Mouse (Mus musculus) forebrain, embryonic 13.5 days (tissue): Measurements from ENCODE around the gene Creb1. TPM values are rescaled to one million over a fixed set of nuclear protein-coding genes. Genes with fewer than 3 reads are reported as not detected.
"Not testable (repeated sequence)": the region's sequence is repeated elsewhere in the genome, so short reads cannot be mapped to it uniquely, and the experiment has no call there.

Experiments used
- ATAC-seq: fragments of 200-750 bp; cut with Nextera tagmentation; 2 replicates; pipeline ENCODE4 v1.8.0; 2017
- H3K27ac ChIP-seq: fragments of 300-500 bp; sonication (generic); 2 replicates; pipeline ENCODE4 v1.5.1; 2015; ENCODE audit warnings: inconsistent platforms, mild to moderate bottlenecking, moderate library complexity
- H3K27me3 ChIP-seq: fragments of 300-500 bp; sonication (generic); 2 replicates; pipeline ENCODE4 v1.6.1; 2015; ENCODE audit warnings: mild to moderate bottlenecking, inconsistent platforms
- H3K36me3 ChIP-seq: fragments of 300-500 bp; sonication (generic); 2 replicates; pipeline ENCODE4 v1.6.1; 2015; ENCODE audit warnings: mild to moderate bottlenecking, inconsistent platforms; ENCODE audit not compliant: poor library complexity, severe bottlenecking
- H3K4me1 ChIP-seq: fragments of 300-500 bp; sonication (generic); 2 replicates; pipeline ENCODE4 v1.6.1; 2015; ENCODE audit warnings: inconsistent platforms
- H3K4me2 ChIP-seq: fragments of 300-500 bp; sonication (generic); 2 replicates; pipeline ENCODE4 v1.6.1; 2015; ENCODE audit warnings: inconsistent platforms, mild to moderate bottlenecking, moderate library complexity
- H3K4me3 ChIP-seq: fragments of 300-500 bp; sonication (generic); 2 replicates; pipeline ENCODE4 v1.5.1; 2015; ENCODE audit warnings: mild to moderate bottlenecking, inconsistent platforms
- H3K9ac ChIP-seq: fragments of 300-500 bp; sonication (generic); 2 replicates; pipeline ENCODE4 v1.6.1; 2015; ENCODE audit warnings: mild to moderate bottlenecking, inconsistent platforms
- H3K9me3 ChIP-seq: fragments of 300-500 bp; sonication (generic); replicated peaks from 2 replicates; pipeline ENCODE4 v1.6.1; 2016; ENCODE audit warnings: inconsistent platforms
- WGBS: fragments of 180-500 bp; shearing (Covaris S2); methylation state at CpG from one replicate; pipeline ENCODE4 v1.1.7; 2015; 5-methylcytosine and 5-hydroxymethylcytosine counted together
- polyA plus RNA-seq: library from polyadenylated mRNA; unstranded; fragments of >200 nt; fragmentation: Nextera tagmentation; extraction: Ambion mirVana; gene quantifications from 2 replicates; pipeline ENCODE4 v1.2.1, GENCODE M21; 2015

The Creb1 gene
- polyA plus RNA-seq, 1 experiment from 2014 or later, result 44.8 TPM

DNA sequence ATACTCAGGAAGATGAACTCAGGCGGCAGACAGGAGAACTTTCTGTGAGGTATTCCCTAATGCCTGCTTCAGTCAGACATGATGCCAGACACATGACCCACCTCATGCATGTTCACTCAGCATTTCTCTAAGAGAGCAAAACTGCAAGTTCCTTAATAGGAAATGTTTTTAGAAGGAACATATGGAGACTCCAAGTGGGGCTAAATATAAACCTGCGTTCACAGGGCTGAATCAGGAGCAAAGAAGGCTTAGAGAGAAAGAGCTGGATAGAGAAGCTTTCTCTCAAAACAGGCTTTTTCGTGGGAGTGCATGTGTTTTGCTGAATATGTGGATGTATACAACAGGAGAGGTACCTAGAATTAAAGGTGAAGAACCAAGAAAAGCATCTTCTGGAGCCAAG lies 100.8 kb downstream of the Creb1 start:
- no peak for ATAC-seq
- H3K27ac ChIP-seq, result no peak overlapping the region
- no peak overlapping the region for H3K4me3 ChIP-seq
- no peaks in the 10 kb centered on the region for H3K4me1 ChIP-seq
- no peaks in the 10 kb centered on the region for H3K27me3 ChIP-seq
- 86% methylated on average over 3 of the region's 3 CpGs for WGBS
- H3K9ac ChIP-seq, result no peak overlapping the region
- no peaks in the 10 kb centered on the region for H3K9me3 ChIP-seq
- H3K36me3 ChIP-seq, result no peaks in the 10 kb centered on the region
- no peak overlapping the region for H3K4me2 ChIP-seq

DNA sequence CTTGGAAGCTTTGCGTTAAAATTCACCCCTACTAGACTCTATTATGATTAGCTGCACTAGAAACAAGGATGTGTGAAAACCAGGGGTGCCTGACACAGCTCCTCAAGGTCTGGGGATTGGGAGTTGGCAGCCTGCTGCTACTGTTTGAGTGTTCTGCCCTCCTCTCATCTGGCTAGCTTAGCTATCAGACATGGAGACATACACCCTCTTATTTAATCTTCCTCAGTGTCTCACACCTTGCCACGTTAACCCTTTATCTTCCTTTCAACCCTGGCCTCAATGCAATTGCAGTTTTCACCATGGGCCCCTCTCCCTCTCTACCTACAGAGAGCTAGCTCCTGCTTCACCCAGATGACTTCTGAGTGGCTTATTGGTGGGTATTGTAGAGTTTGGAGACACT lies 103.2 kb downstream of the Creb1 start:
- Histone ChIP-seq H3K4me3 (no peak overlapping the region), H3K36me3 (no peaks in the 10 kb centered on the region), H3K4me1 (no peaks in the 10 kb centered on the region), H3K9ac (no peak overlapping the region), H3K9me3 (no peaks in the 10 kb centered on the region), H3K27me3 (no peaks in the 10 kb centered on the region), H3K27ac (no peak overlapping the region), H3K4me2 (no peak overlapping the region)
- ATAC-seq, result no peak
- 82% methylated on average over 2 of the region's 2 CpGs for WGBS

DNA sequence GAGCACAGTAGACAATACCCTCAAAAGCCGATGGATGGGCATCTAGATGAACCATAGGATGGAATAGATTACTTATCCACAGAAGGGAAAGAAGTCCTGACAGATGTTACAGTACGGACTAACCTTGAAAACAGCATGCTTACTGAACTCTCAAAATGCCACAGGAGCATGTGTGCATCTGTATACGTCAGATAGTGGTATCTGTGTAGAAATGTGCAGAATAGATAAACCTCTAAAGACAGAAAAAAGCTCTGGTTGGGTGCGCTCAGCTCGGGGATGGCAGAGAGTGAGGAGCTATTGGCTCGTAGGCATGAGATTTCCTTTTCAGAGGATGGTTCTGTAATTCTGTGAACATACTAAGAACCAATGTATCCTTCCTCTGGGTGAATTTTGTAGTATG lies 106.8 kb downstream of the Creb1 start:
- ATAC-seq, result no peak

DNA sequence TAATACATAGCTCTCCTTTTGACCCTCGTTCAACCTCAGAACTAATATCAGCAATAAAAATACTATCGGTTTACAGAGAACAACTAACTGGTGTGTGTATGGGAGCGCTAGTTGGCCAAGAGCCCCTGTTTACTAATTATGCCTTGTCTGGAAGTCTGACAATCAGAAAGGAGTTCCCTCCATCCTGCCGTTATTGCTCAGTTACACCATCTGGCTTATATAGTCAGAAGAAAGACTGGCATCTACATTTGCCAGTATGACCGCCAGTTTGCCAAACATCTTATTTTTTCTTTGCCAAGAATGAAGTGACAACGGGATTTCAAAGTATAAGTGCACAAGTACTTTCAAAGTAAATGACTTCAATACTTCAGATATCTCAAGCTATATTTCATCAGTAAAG lies 108.6 kb downstream of the Creb1 start:
- H3K4me2 ChIP-seq, result no peak overlapping the region
- ATAC-seq, result peak; percentile 70; the same call in 1 of the 2 replicates
- H3K36me3 ChIP-seq, result no peaks in the 10 kb centered on the region

More for the DNA sequence above, 106.8 kb downstream of the Creb1 start:
- H3K4me3 ChIP-seq, result no peak overlapping the region
- H3K4me1 ChIP-seq, result no peaks in the 10 kb centered on the region
- no peaks in the 10 kb centered on the region for H3K9me3 ChIP-seq
- no peaks in the 10 kb centered on the region for H3K27me3 ChIP-seq
- H3K27ac ChIP-seq, result no peak overlapping the region
- WGBS, result 90% methylated on average over 6 of the region's 6 CpGs
- H3K4me2 ChIP-seq, result no peak overlapping the region
- H3K36me3 ChIP-seq, result no peaks in the 10 kb centered on the region
- H3K9ac ChIP-seq, result no peak overlapping the region

DNA sequence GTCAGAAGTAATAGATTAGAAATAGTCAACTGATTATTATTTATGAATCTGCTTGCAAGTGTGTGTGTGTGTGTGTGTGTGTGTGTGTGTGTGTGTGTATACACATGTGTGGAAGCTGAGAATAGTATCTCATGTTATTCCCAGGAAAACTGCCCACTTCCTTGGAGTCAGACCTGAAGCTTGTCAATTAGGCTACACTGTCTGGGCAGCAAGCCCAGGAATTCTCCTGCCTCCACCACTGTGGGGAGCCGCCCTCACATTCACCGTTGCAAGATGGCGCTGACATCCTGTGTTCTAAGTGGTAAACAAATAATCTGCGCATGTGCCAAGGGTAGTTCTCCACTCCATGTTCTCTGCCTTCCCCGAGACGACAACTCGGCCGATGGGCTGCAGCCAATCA lies 110.1 kb downstream of the Creb1 start:
- not testable (repeated sequence) for H3K4me2 ChIP-seq, H3K9me3 ChIP-seq, ATAC-seq, H3K4me3 ChIP-seq, H3K4me1 ChIP-seq, H3K27me3 ChIP-seq, H3K27ac ChIP-seq, H3K36me3 ChIP-seq, H3K9ac ChIP-seq
- WGBS, result 86% methylated on average over 8 of the region's 8 CpGs

More for the DNA sequence above, 108.6 kb downstream of the Creb1 start:
- Histone ChIP-seq H3K4me3 (no peak overlapping the region), H3K27me3 (no peaks in the 10 kb centered on the region), H3K27ac (no peak overlapping the region), H3K9ac (no peak overlapping the region), H3K9me3 (no peaks in the 10 kb centered on the region), H3K4me1 (no peaks in the 10 kb centered on the region)
- WGBS, result 84% methylated on average over 6 of the region's 6 CpGs

DNA sequence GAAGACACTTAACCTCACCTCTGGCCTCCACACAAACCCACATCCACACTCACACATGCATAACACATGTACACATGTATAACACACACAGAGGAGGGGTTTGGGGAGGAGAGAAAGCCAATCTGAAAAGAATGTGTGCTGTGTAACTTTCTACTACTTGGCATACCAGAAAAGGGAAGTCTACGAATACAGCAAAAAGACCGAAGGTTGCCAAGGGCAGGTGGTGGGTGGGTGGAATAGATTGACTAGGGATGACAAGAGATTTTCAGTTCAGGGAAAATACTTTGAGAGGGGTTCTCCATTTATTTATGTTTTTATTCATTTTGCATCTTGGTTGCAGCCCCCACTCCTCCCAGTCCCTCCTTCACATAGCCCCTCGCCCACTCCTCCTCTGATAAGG lies 112.1 kb downstream of the Creb1 start:
- Histone ChIP-seq H3K4me3 (no peak overlapping the region), H3K27ac (no peak overlapping the region), H3K4me2 (no peak overlapping the region), H3K4me1 (no peaks in the 10 kb centered on the region), H3K36me3 (no peaks in the 10 kb centered on the region), H3K9me3 (no peaks in the 10 kb centered on the region), H3K9ac (no peak overlapping the region), H3K27me3 (no peaks in the 10 kb centered on the region)
- WGBS, result 100% methylated on average over 3 of the region's 3 CpGs
- no peak for ATAC-seq

DNA sequence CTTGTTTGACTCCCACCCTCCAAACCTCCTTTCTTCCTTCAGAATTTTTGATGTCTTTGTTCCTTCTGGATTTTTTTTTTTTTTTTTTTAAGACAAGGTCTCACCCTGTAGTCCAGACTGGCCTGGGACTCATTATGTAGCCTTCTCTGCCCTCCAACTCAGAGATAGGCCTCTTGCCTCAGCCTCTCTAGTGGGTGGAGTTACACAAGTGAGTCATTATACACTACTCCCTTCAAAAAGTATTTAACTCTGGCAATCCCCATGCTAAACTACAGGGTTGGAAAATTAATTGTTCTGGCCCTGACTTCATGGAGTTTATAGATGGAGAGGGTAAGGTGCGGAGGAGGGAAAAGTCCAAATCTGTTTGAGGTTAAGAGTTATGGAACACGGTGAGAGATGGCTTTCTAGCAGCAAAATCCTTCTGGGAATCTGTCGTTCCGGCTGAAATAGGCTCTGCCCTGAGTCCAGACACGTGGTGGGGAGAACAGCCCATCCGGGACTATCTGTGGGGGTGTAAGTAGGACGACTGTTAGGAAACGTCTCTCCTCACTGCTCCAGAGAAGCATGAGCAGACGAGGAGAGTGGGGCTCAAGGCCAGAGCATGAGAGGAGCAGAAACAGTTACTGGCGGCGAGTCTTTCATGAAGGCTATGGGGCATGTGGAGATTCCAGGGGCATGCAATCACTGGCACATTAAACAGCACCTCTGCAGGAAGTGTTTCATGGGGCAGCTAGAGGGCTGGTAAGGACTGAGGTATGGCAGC lies 117.1 kb downstream of the Creb1 start:
- no peaks in the 10 kb centered on the region for H3K4me1 ChIP-seq
- no peak overlapping the region for H3K4me2 ChIP-seq
- no peak overlapping the region for H3K4me3 ChIP-seq
- WGBS, result 80% methylated on average over 11 of the region's 11 CpGs
- H3K9me3 ChIP-seq, result no peaks in the 10 kb centered on the region
- H3K27me3 ChIP-seq, result no peaks in the 10 kb centered on the region
- no peak for ATAC-seq
- H3K36me3 ChIP-seq, result no peaks in the 10 kb centered on the region
- no peak overlapping the region for H3K9ac ChIP-seq
- H3K27ac ChIP-seq, result no peak overlapping the region

DNA sequence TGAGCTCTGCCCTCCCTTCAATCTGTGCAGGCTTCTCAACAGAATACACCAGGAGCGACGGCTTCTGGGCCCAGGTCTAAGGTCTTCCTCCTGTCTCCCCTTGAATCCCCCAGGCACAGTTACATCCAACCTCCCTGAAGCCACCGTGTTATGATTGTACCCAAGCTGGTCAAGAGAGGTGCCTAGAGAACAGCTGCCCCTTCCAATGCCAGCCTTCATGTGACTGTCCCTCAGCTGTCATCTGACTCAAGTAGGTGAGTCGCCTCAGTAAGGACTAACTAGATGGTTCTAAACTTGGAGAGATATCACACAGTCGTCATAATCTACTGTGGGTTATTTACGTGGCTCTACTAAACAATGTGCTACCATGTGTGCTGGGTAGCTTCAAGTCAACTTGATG lies 121.3 kb downstream of the Creb1 start:
- ATAC-seq, result no peak
- Histone ChIP-seq H3K4me3 (no peak overlapping the region), H3K9me3 (no peaks in the 10 kb centered on the region), H3K36me3 (no peaks in the 10 kb centered on the region), H3K27ac (no peak overlapping the region), H3K4me1 (no peaks in the 10 kb centered on the region), H3K4me2 (no peak overlapping the region), H3K27me3 (no peaks in the 10 kb centered on the region), H3K9ac (no peak overlapping the region)
- WGBS, result 96% methylated on average over 6 of the region's 6 CpGs

Other genes starting within 250 kb of the Creb1 start
- gene Mettl21a, start 84.6 kb downstream of the Creb1 start, polyA plus RNA-seq, result 20.7 and 21.8 TPM in 2 replicates
- gene Ccnyl1, start 157.8 kb downstream of the Creb1 start, polyA plus RNA-seq, result 4.2 and 4.3 TPM in 2 replicates
- gene Fzd5, start 205.1 kb downstream of the Creb1 start, polyA plus RNA-seq, result 0.56 and 0.65 TPM in 2 replicates